Mouse (Mus musculus): ENCODE measurements around the gene Usp8. TPM values are rescaled to one million over a fixed set of nuclear protein-coding genes. Genes with fewer than 3 reads are reported as not detected.

Gene Usp8
- polyA plus RNA-seq, 1 experiment from 2014 or later: 43.7 TPM

DNA sequence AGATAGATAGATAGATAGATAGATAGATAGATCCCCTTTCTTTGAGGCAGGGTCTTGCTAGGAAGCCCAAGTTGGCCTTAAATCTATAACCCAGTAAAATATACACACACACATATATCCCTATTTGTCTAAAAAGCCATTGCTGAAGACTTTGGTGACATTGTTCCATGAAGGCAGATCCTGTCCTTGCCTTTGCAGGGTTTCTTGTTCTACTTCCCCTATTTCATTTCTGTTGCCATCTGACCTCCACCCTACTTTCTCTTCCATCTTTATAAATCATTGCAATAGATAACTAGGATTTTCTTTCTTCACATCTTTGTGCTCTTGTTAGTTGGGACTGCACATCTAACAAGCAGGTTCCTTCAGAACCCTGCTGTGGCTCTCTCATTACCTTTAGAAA lies 5.8 kb downstream of the Usp8 start:
- Histone ChIP-seq H3K4me3 (ENCODE audit: low read depth, low read length) (no peak overlapping the region), H3K9ac (ENCODE audit: low read length) (no peak overlapping the region), H3K4me1 (ENCODE audit: control insufficient read depth, insufficient read depth, low read length) (no peaks in the 10 kb centered on the region), H3K4me2 (ENCODE audit: low read depth, severe bottlenecking) (no peak overlapping the region), H3K27ac (replicated peaks; ENCODE audit: low read depth, low read length) (no peak overlapping the region), H3K36me3 (ENCODE audit: control insufficient read depth, insufficient read depth, low read length) (no peaks in the 10 kb centered on the region), H3K9me3 (ENCODE audit: control insufficient read depth, low read length) (no peaks in the 10 kb centered on the region), H3K27me3 (ENCODE audit: control insufficient read depth, insufficient read depth, low read length) (no peaks in the 10 kb centered on the region)
- ATAC-seq (ENCODE audit: insufficient number of reproducible peaks, low FRiP score, low TSS enrichment, low read depth) (no peak), DNase-seq (ENCODE audit: low spot score) (no peak)

DNA sequence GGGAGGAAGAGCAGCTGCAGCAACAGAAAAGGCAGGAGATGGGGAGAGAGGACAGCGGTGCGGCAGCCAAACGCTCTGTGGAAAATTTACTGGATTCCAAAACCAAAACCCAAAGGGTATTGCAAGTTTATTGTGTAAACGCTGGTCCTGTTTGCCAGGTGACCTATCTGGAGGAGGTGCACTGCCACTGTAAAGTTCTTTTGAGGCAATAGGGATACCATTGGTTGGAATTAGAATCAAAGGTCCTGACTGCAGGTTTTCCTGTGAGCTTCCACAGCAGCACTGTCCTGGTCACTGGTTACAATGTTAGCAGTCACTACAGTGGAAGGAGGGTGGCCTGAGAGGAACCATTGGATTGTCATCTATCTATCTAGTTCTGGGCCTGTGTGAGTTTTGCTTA lies 22.1 kb downstream of the Usp8 start:
- no peaks in the 10 kb centered on the region for H3K9me3 ChIP-seq (ENCODE audit: control insufficient read depth, low read length)
- no peak overlapping the region for H3K9ac ChIP-seq (ENCODE audit: low read length)
- 0 out of 2 replicates have a peak, but pooled peaks cover 4% of the 10 kb centered on the region for H3K36me3 ChIP-seq (ENCODE audit: control insufficient read depth, insufficient read depth, low read length)
- ATAC-seq (ENCODE audit: insufficient number of reproducible peaks, low FRiP score, low TSS enrichment, low read depth) (no peak), DNase-seq (ENCODE audit: low spot score) (no peak)
- H3K4me2 ChIP-seq (ENCODE audit: low read depth, severe bottlenecking): no peak overlapping the region
- WGBS: 98% methylated on average over 4 of the region's 4 CpGs
- H3K4me1 ChIP-seq (ENCODE audit: control insufficient read depth, insufficient read depth, low read length): no peaks in the 10 kb centered on the region
- no peak overlapping the region for H3K27ac ChIP-seq (replicated peaks; ENCODE audit: low read depth, low read length)
- no peaks in the 10 kb centered on the region for H3K27me3 ChIP-seq (ENCODE audit: control insufficient read depth, insufficient read depth, low read length)
- H3K4me3 ChIP-seq (ENCODE audit: low read depth, low read length): no peak overlapping the region

DNA sequence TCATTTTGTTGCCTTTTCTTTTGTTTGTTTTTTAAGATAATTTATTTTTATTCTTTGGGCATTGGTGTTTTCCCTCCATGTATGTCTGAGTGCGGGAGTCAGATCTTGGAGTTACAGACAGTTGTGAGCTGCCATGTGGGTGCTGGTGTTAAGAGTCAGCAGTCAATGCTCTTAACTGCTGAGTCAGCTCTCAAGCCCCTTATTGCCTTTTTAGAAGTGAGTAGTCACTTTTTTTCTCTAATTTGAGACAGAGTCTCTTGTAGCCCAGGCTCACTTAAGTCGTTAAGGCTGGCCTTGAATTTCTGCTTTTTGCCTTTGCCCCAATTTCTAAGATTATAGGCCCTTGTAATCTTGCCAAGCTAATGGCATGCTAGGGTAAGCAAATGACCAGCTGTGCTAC lies 23.4 kb downstream of the Usp8 start:
- no peak overlapping the region for H3K9ac ChIP-seq (ENCODE audit: low read length)
- H3K4me1 ChIP-seq (ENCODE audit: control insufficient read depth, insufficient read depth, low read length): no peaks in the 10 kb centered on the region
- H3K4me3 ChIP-seq (ENCODE audit: low read depth, low read length): no peak overlapping the region
- H3K4me2 ChIP-seq (ENCODE audit: low read depth, severe bottlenecking): no peak overlapping the region
- no peaks in the 10 kb centered on the region for H3K27me3 ChIP-seq (ENCODE audit: control insufficient read depth, insufficient read depth, low read length)
- ATAC-seq (ENCODE audit: insufficient number of reproducible peaks, low FRiP score, low TSS enrichment, low read depth): no peak
- DNase-seq (ENCODE audit: low spot score): no peak
- no peak overlapping the region for H3K27ac ChIP-seq (replicated peaks; ENCODE audit: low read depth, low read length)
- no peaks in the 10 kb centered on the region for H3K9me3 ChIP-seq (ENCODE audit: control insufficient read depth, low read length)
- peaks cover 6% of the 10 kb centered on the region; the same call in 1 of the 2 replicates for H3K36me3 ChIP-seq (ENCODE audit: control insufficient read depth, insufficient read depth, low read length)
- 83% methylated on average over 2 of the region's 2 CpGs for WGBS

DNA sequence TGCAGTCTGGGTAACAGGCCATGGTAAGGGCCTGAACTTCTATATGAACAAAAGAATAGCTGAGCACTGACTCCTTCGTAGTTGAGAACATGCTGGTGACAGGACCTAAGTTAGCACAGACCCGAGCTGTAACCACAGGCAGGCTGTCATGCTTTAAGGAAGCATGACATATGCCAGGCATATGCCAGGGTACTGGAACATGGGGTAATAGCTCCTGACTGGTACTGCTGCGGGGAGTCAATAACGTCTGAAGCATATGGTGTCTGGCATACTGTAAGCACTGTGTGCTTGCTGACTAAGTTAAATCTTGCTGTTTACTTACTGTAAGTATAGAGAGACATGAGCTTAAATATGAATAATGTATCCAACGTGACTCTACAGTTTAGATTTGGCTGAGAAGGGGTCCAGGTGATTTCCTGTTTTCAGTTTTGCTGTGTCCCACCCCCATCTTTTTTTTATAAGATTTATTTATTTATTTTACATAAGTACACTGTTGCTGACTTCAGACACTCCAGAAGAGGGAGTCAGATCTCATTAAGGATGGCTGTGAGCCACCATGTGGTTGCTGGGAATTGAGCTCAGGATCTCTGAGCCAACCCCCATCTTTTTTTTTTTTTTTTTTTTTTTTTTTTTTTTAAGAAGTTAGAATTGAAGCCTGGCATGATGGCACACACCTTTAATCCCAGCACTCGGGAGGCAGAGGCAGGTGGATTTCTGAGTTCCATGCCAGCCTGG lies 28.4 kb downstream of the Usp8 start:
- H3K9ac ChIP-seq (ENCODE audit: low read length): no peak overlapping the region
- no peak for ATAC-seq (ENCODE audit: insufficient number of reproducible peaks, low FRiP score, low TSS enrichment, low read depth)

GRCm38 (mm10) chr2:126740314-126740713 lies 33.2 kb downstream of the Usp8 start:
- H3K27me3 ChIP-seq (ENCODE audit: control insufficient read depth, insufficient read depth, low read length): no peaks in the 10 kb centered on the region

More for the DNA sequence above, 28.4 kb downstream of the Usp8 start:
- Histone ChIP-seq H3K4me2 (ENCODE audit: low read depth, severe bottlenecking) (no peak overlapping the region), H3K9me3 (ENCODE audit: control insufficient read depth, low read length) (no peaks in the 10 kb centered on the region), H3K4me1 (ENCODE audit: control insufficient read depth, insufficient read depth, low read length) (no peaks in the 10 kb centered on the region), H3K4me3 (ENCODE audit: low read depth, low read length) (no peak overlapping the region), H3K36me3 (ENCODE audit: control insufficient read depth, insufficient read depth, low read length) (peaks cover 6% of the 10 kb centered on the region; the same call in 1 of the 2 replicates), H3K27ac (replicated peaks; ENCODE audit: low read depth, low read length) (no peak overlapping the region), H3K27me3 (ENCODE audit: control insufficient read depth, insufficient read depth, low read length) (no peaks in the 10 kb centered on the region)
- 90% methylated on average over 6 of the region's 6 CpGs for WGBS
- DNase-seq (ENCODE audit: low spot score): no peak

DNA sequence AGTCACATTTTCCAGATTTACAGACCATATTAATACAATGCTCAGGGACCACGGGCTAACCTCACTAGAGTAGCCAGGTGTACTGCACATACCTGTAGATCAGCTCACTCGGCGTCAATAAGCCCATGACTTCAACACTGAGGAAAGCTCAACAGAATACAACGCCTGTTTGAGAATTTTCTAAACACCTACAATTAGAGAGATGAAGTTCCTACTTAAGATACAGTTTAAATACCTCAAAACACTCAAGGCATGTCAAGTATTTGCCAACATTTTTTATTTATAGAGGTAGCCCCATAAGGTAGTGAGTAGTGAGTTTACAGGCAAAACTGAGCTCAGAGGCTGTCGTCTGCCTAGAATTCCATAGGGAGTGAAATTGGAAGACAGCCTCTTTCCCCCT lies 36.3 kb downstream of the Usp8 start:
- 87% methylated on average over 5 of the region's 5 CpGs for WGBS
- H3K27ac ChIP-seq (replicated peaks; ENCODE audit: low read depth, low read length): no peak overlapping the region
- no peak for ATAC-seq (ENCODE audit: insufficient number of reproducible peaks, low FRiP score, low TSS enrichment, low read depth)

More at GRCm38 (mm10) chr2:126740314-126740713, 33.2 kb downstream of the Usp8 start:
- no peak for ATAC-seq (ENCODE audit: insufficient number of reproducible peaks, low FRiP score, low TSS enrichment, low read depth)
- H3K27ac ChIP-seq (replicated peaks; ENCODE audit: low read depth, low read length): no peak overlapping the region
- no peaks in the 10 kb centered on the region for H3K9me3 ChIP-seq (ENCODE audit: control insufficient read depth, low read length)
- no peak overlapping the region for H3K4me2 ChIP-seq (ENCODE audit: low read depth, severe bottlenecking)
- H3K36me3 ChIP-seq (ENCODE audit: control insufficient read depth, insufficient read depth, low read length): peaks cover 4% of the 10 kb centered on the region; the same call in 1 of the 2 replicates
- H3K4me1 ChIP-seq (ENCODE audit: control insufficient read depth, insufficient read depth, low read length): no peaks in the 10 kb centered on the region
- DNase-seq (ENCODE audit: low spot score): no peak
- no peak overlapping the region for H3K9ac ChIP-seq (ENCODE audit: low read length)
- no peak overlapping the region for H3K4me3 ChIP-seq (ENCODE audit: low read depth, low read length)
- 96% methylated on average over 2 of the region's 2 CpGs for WGBS

GRCm38 (mm10) chr2:126755664-126756063 lies 48.5 kb downstream of the Usp8 start:
- Histone ChIP-seq H3K27me3 (ENCODE audit: control insufficient read depth, insufficient read depth, low read length) (no peaks in the 10 kb centered on the region), H3K4me1 (ENCODE audit: control insufficient read depth, insufficient read depth, low read length) (no peaks in the 10 kb centered on the region), H3K4me2 (ENCODE audit: low read depth, severe bottlenecking) (no peak overlapping the region), H3K9me3 (ENCODE audit: control insufficient read depth, low read length) (no peaks in the 10 kb centered on the region), H3K9ac (ENCODE audit: low read length) (no peak overlapping the region), H3K36me3 (ENCODE audit: control insufficient read depth, insufficient read depth, low read length) (peaks cover 17% of the 10 kb centered on the region; the same call in 1 of the 2 replicates), H3K27ac (replicated peaks; ENCODE audit: low read depth, low read length) (no peak overlapping the region), H3K4me3 (ENCODE audit: low read depth, low read length) (no peak overlapping the region)
- WGBS: 97% methylated on average over 6 of the region's 6 CpGs
- DNase-seq (ENCODE audit: low spot score): no peak
- no peak for ATAC-seq (ENCODE audit: insufficient number of reproducible peaks, low FRiP score, low TSS enrichment, low read depth)

More for the DNA sequence above, 36.3 kb downstream of the Usp8 start:
- Histone ChIP-seq H3K27me3 (ENCODE audit: control insufficient read depth, insufficient read depth, low read length) (no peaks in the 10 kb centered on the region), H3K9me3 (ENCODE audit: control insufficient read depth, low read length) (no peaks in the 10 kb centered on the region), H3K4me3 (ENCODE audit: low read depth, low read length) (no peak overlapping the region), H3K4me2 (ENCODE audit: low read depth, severe bottlenecking) (no peak overlapping the region), H3K4me1 (ENCODE audit: control insufficient read depth, insufficient read depth, low read length) (no peaks in the 10 kb centered on the region), H3K9ac (ENCODE audit: low read length) (no peak overlapping the region), H3K36me3 (ENCODE audit: control insufficient read depth, insufficient read depth, low read length) (peaks cover 8% of the 10 kb centered on the region; the same call in 1 of the 2 replicates)
- DNase-seq (ENCODE audit: low spot score): no peak

DNA sequence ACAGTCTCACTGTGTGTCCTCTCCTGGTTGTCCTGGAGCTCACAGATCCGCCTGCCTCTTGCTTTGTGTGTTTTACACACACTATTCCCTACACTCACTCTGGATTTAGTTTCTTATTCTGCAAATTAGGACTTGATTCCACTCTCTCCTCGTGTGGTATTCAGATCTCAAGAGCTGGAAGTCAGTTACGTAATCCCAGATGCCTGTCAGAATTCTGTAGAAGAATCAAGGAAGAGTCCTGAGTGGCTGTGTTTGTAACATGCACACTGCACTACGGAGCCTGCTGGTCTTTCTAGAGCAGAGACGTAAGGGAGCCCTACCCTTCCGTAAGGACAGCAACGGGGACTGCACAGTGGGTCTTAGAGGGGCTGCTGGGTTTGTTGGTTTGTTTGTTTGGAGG lies 52.2 kb downstream of the Usp8 start:
- no peaks in the 10 kb centered on the region for H3K27me3 ChIP-seq (ENCODE audit: control insufficient read depth, insufficient read depth, low read length)
- ATAC-seq (ENCODE audit: insufficient number of reproducible peaks, low FRiP score, low TSS enrichment, low read depth): no peak
- no peak overlapping the region for H3K4me2 ChIP-seq (ENCODE audit: low read depth, severe bottlenecking)
- WGBS: 92% methylated on average over 7 of the region's 7 CpGs
- H3K9ac ChIP-seq (ENCODE audit: low read length): no peak overlapping the region
- no peaks in the 10 kb centered on the region for H3K9me3 ChIP-seq (ENCODE audit: control insufficient read depth, low read length)
- no peak for DNase-seq (ENCODE audit: low spot score)
- H3K27ac ChIP-seq (replicated peaks; ENCODE audit: low read depth, low read length): no peak overlapping the region
- H3K4me3 ChIP-seq (ENCODE audit: low read depth, low read length): no peak overlapping the region
- H3K36me3 ChIP-seq (ENCODE audit: control insufficient read depth, insufficient read depth, low read length): peaks cover 25% of the 10 kb centered on the region
- no peaks in the 10 kb centered on the region for H3K4me1 ChIP-seq (ENCODE audit: control insufficient read depth, insufficient read depth, low read length)
